16 mouse cellular contexts compared by ENCODE assay signal in the genomic region with DNA sequence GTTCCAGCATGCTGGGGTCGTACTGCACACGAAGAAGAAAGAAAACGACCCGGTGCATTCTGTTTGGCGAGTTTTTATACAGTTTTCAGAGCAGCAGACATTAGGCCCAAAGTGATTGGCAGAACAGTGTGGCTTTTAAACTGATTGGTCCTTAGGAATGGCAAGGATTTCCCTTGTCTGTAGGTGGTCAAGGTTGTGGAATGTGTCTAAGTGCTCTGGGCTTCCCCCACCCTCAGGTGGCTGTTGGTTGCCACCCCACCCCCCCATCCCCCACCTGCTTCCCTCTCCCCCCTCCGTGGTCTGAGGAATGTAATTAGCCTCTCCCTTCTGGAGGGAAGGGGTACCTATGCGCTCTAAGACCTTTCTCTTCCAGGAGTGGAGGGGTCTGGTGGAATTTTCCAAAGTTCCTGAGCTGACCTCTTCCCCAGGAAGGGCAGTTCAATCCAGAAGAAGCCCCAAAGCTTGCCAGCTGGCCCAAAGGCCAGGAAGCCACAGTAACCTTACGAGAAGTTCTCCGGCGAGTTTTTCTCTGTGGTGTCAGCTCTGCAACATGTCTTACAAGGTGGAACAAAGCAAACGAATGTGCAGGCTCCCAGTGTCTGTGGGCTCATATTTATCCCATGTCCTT. TPM values are rescaled to one million over a fixed set of nuclear protein-coding genes. Genes with fewer than 3 reads are reported as not detected.
DNase-seq lines count a peak whose midpoint lies in the region; ATAC-seq lines count a peak whose summit lies in the region.
"Had no signal": no experiment of that assay in that cellular context is flagged by ENCODE, and none has a peak within 500 bp of the region (broad histone marks: within the 10 kb centered on the region; RNA-seq: fewer than 3 reads in every experiment).

No protein-coding gene starts in this region.

- WGBS in heart, embryonic 11.5 days (ENCODE audit: insufficient replicate concordance): 77% methylated on average over 11 of the region's 11 CpGs
- WGBS in midbrain, embryonic 10.5 days: 85% methylated on average over 11 of the region's 11 CpGs

- no peaks in the 10 kb centered on the region for H3K4me1 ChIP-seq in heart, embryonic 11.5 days (ENCODE audit: control insufficient read depth, insufficient read depth, low read length)
- H3K4me1 ChIP-seq in midbrain, embryonic 10.5 days: no peaks in the 10 kb centered on the region
- H3K4me1 ChIP-seq: embryonic facial prominence, embryonic 12.5 days; forebrain, embryonic 15.5 days; hindbrain, embryonic 10.5 days; lung, embryonic 15.5 days; midbrain, embryonic 15.5 days had no signal

- no peaks in the 10 kb centered on the region for H3K36me3 ChIP-seq in heart, embryonic 11.5 days (ENCODE audit: control insufficient read depth, insufficient read depth, low read length)
- H3K36me3 ChIP-seq in midbrain, embryonic 10.5 days: no peaks in the 10 kb centered on the region
- H3K36me3 ChIP-seq: embryonic facial prominence, embryonic 12.5 days; forebrain, embryonic 15.5 days; hindbrain, embryonic 10.5 days; lung, embryonic 15.5 days; midbrain, embryonic 15.5 days had no signal

- no peaks in the 10 kb centered on the region for H3K9me3 ChIP-seq in heart, embryonic 11.5 days (replicated peaks; ENCODE audit: control insufficient read depth, low read length)
- H3K9me3 ChIP-seq in midbrain, embryonic 10.5 days (replicated peaks): no peaks in the 10 kb centered on the region
- H3K9me3 ChIP-seq: embryonic facial prominence, embryonic 12.5 days; forebrain, embryonic 15.5 days; hindbrain, embryonic 10.5 days; lung, embryonic 15.5 days; midbrain, embryonic 15.5 days had no signal

- H3K9ac ChIP-seq in heart, embryonic 11.5 days (ENCODE audit: low read depth, low read length): no peak overlapping the region
- H3K9ac ChIP-seq: embryonic facial prominence, embryonic 12.5 days; forebrain, embryonic 15.5 days; lung, embryonic 15.5 days; midbrain, embryonic 15.5 days had no signal

- no peak overlapping the region for H3K27ac ChIP-seq in heart, embryonic 11.5 days (ENCODE audit: low read depth, low read length)
- H3K27ac ChIP-seq in midbrain, embryonic 10.5 days (replicated peaks): no peak overlapping the region
- H3K27ac ChIP-seq: embryonic facial prominence, embryonic 12.5 days; forebrain, embryonic 15.5 days; hindbrain, embryonic 10.5 days; kidney, postnatal 0 days; lung, embryonic 15.5 days; midbrain, embryonic 15.5 days had no signal

- ATAC-seq in heart, embryonic 11.5 days (replicated peaks; ENCODE audit: insufficient number of reproducible peaks, low FRiP score, low TSS enrichment): no peak
- ATAC-seq: forebrain, embryonic 15.5 days; midbrain, embryonic 15.5 days had no signal

- H3K27me3 ChIP-seq in heart, embryonic 11.5 days (ENCODE audit: control insufficient read depth, insufficient read depth, low read length): no peaks in the 10 kb centered on the region
- no peaks in the 10 kb centered on the region for H3K27me3 ChIP-seq in midbrain, embryonic 10.5 days (ENCODE audit: low read depth, poor library complexity, severe bottlenecking)
- H3K27me3 ChIP-seq: embryonic facial prominence, embryonic 12.5 days; forebrain, embryonic 15.5 days; lung, embryonic 15.5 days; midbrain, embryonic 15.5 days had no signal

- DNase-seq in heart, adult 11 months: peak; percentile 95
- peak; percentile 5 for DNase-seq in kidney, postnatal 14 days
- no peak for DNase-seq in kidney, adult 18-20 months
- peak; percentile 14 to 26 for DNase-seq in kidney, postnatal 36 days
- DNase-seq in MN1 (ENCODE audit: low spot score): no peak
- DNase-seq in midbrain, embryonic 10.5 days (ENCODE audit: low spot score): no peak
- DNase-seq: B cell, adult 2 months; cerebellum, adult 9-10 months had no signal

- H3K4me2 ChIP-seq in heart, embryonic 11.5 days: no peak overlapping the region
- H3K4me2 ChIP-seq: embryonic facial prominence, embryonic 12.5 days; forebrain, embryonic 15.5 days; liver, embryonic 11.5 days; lung, embryonic 15.5 days; midbrain, embryonic 15.5 days had no signal

- no peak overlapping the region for H3K4me3 ChIP-seq in heart, embryonic 11.5 days (ENCODE audit: low read depth, low read length)
- no peak overlapping the region for H3K4me3 ChIP-seq in midbrain, embryonic 10.5 days
- H3K4me3 ChIP-seq: embryonic facial prominence, embryonic 12.5 days; forebrain, embryonic 15.5 days; hindbrain, embryonic 10.5 days; lung, embryonic 15.5 days; midbrain, embryonic 15.5 days had no signal

RNA-seq across cellular contexts. Expression of gene B3galnt1, which starts 28.3 kb away (rescaled TPM):
- polyA plus RNA-seq in heart, embryonic 11.5 days (2014; fragmentation: Nextera tagmentation; extraction: Ambion mirVana): 29.3 and 33.4 TPM in 2 replicates
- polyA plus RNA-seq in midbrain, embryonic 10.5 days (2016; fragmentation: Nextera tagmentation; extraction: Ambion mirVana): 33.7 and 35.8 TPM in 2 replicates

Comparison
In these comparisons a context has a peak if more than half of its experiments do, and no peak if none do; other contexts are left out.
1. DNase-seq: peak in heart, adult 11 months (single experiment), kidney, postnatal 14 days (single experiment) and kidney, postnatal 36 days (2 of 2); none in kidney, adult 18-20 months (single experiment), MN1 (single experiment) and midbrain, embryonic 10.5 days (single experiment).